Mouse (Mus musculus) brain, embryonic 14.5 days (tissue): ENCODE results near the gene Gsdma.
"Not testable (repeated sequence)": the region's sequence is repeated elsewhere in the genome, so short reads cannot be mapped to it uniquely, and the experiment has no call there.

Source experiments
- CTCF ChIP-seq: fragments of 200-500 bp; IDR thresholded peaks from 2 replicates; pipeline ENCODE4 v1.5.1; 2012; ENCODE audit warnings: inconsistent platforms, mild to moderate bottlenecking, moderate library complexity, borderline replicate concordance; ENCODE audit not compliant: insufficient read depth, insufficient read length; ENCODE audit errors: extremely low read depth
- POLR2A ChIP-seq: fragments of 200-500 bp; IDR thresholded peaks from 2 replicates; pipeline ENCODE4 v1.6.1; 2012; ENCODE audit warnings: mild to moderate bottlenecking, inconsistent platforms, borderline replicate concordance; ENCODE audit not compliant: poor library complexity, insufficient read depth, insufficient read length, severe bottlenecking; ENCODE audit errors: extremely low read depth

DNA sequence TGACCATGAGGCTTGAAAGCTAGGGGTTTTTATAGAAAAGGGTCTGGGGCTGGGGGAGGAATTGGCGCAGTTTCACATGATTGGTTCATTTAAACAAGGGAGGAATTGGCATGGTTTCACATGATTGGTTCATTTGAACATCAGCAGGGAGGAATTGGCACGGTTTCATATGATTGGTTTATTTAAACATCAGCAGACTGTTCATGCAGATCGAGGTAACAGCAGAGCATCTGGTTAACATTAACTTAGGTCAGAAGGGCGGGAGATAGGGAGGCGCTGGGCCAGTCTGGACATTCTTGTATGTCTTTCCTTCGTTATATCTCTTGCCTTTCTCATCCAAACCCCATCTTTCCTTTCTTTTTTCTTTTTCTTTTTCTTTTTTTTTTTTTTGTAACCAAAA, 40.2 kb upstream of the Gsdma start:
- not testable (repeated sequence) for TF ChIP-seq CTCF, POLR2A
